20 mouse cellular contexts compared by ENCODE assay signal in genomic region chr8:106623451-106623850, GRCm38 (mm10). TPM values are rescaled to one million over a fixed set of nuclear protein-coding genes. Genes with fewer than 3 reads are reported as not detected.
A peak's percentile ranks its signal among the peaks of the same experiment; 100 is the strongest.
DNase-seq lines count a peak whose midpoint lies in the region; ATAC-seq and TF ChIP-seq lines count a peak whose summit lies in the region.
"Had no signal": no experiment of that assay in that cellular context is flagged by ENCODE, and none has a peak within 500 bp of the region (broad histone marks: within the 10 kb centered on the region; RNA-seq: fewer than 3 reads in every experiment).

No protein-coding gene starts in this region.

- no peak overlapping the region for H3K9ac ChIP-seq in intestine, embryonic 15.5 days
- H3K9ac ChIP-seq in intestine, postnatal 0 days (ENCODE audit: low read depth, low read length), result no peak overlapping the region
- no peak overlapping the region for H3K9ac ChIP-seq in lung, postnatal 0 days (replicated peaks; ENCODE audit: low read depth)
- no peak overlapping the region for H3K9ac ChIP-seq in liver, postnatal 0 days (replicated peaks)
- H3K9ac ChIP-seq: hindbrain, embryonic 14.5 days; liver, embryonic 14.5 days had no signal

- H3K27me3 ChIP-seq in intestine, embryonic 15.5 days (replicated peaks), result no peaks in the 10 kb centered on the region
- H3K27me3 ChIP-seq in intestine, postnatal 0 days (replicated peaks; ENCODE audit: control insufficient read depth, insufficient read depth, low read length), result no peaks in the 10 kb centered on the region
- H3K27me3 ChIP-seq in lung, postnatal 0 days (replicated peaks; ENCODE audit: insufficient read depth, low read length), result no peaks in the 10 kb centered on the region
- H3K27me3 ChIP-seq in liver, postnatal 0 days (ENCODE audit: insufficient read depth, low read length), result no peaks in the 10 kb centered on the region

- no peak overlapping the region for H3K4me3 ChIP-seq in intestine, embryonic 15.5 days (replicated peaks)
- H3K4me3 ChIP-seq in intestine, postnatal 0 days (ENCODE audit: low read depth, low read length), result no peak overlapping the region
- H3K4me3 ChIP-seq in lung, postnatal 0 days (ENCODE audit: low read depth, low read length), result no peak overlapping the region
- no peak overlapping the region for H3K4me3 ChIP-seq in liver, postnatal 0 days (ENCODE audit: low read depth, low read length)
- H3K4me3 ChIP-seq: heart, adult 2 months; megakaryocyte, embryonic 14.5 days had no signal

- H3K36me3 ChIP-seq in intestine, embryonic 15.5 days, result no peaks in the 10 kb centered on the region
- no peaks in the 10 kb centered on the region for H3K36me3 ChIP-seq in intestine, postnatal 0 days (ENCODE audit: control insufficient read depth, insufficient read depth)
- H3K36me3 ChIP-seq in lung, postnatal 0 days (ENCODE audit: insufficient read depth, low read length), result no peaks in the 10 kb centered on the region
- H3K36me3 ChIP-seq in liver, postnatal 0 days (replicated peaks; ENCODE audit: insufficient read depth, low read length), result no peaks in the 10 kb centered on the region
- H3K36me3 ChIP-seq: G1E had no signal

- no peak overlapping the region for H3K4me2 ChIP-seq in intestine, embryonic 15.5 days (replicated peaks)
- H3K4me2 ChIP-seq in intestine, postnatal 0 days (replicated peaks; ENCODE audit: low read depth), result no peak overlapping the region
- no peak overlapping the region for H3K4me2 ChIP-seq in lung, postnatal 0 days (replicated peaks; ENCODE audit: low read depth, low read length)
- peak overlapping the region; percentile 33 for H3K4me2 ChIP-seq in liver, postnatal 0 days (ENCODE audit: low read depth, low read length)
- H3K4me2 ChIP-seq: hindbrain, embryonic 14.5 days had no signal

- H3K9me3 ChIP-seq in intestine, embryonic 15.5 days, result no peaks in the 10 kb centered on the region
- no peaks in the 10 kb centered on the region for H3K9me3 ChIP-seq in intestine, postnatal 0 days (ENCODE audit: control insufficient read depth)
- no peaks in the 10 kb centered on the region for H3K9me3 ChIP-seq in lung, postnatal 0 days (ENCODE audit: low read length)
- no peaks in the 10 kb centered on the region for H3K9me3 ChIP-seq in liver, postnatal 0 days (ENCODE audit: low read length)
- H3K9me3 ChIP-seq: G1E had no signal

- WGBS in intestine, embryonic 15.5 days, result 59% methylated on average over 3 of the region's 3 CpGs
- 62% methylated on average over 3 of the region's 3 CpGs for WGBS in intestine, postnatal 0 days
- 64% methylated on average over 3 of the region's 3 CpGs for WGBS in lung, postnatal 0 days
- WGBS in liver, postnatal 0 days (ENCODE audit: insufficient replicate concordance), result 68% methylated on average over 3 of the region's 3 CpGs

- peak; percentile 57 for TF ChIP-seq EP300 in lung, postnatal 0 days (IDR thresholded peaks at IDR 0.05)
- no peak for TF ChIP-seq EP300 in liver, postnatal 0 days (IDR thresholded peaks at IDR 0.05; ENCODE audit: low read depth)

- ATAC-seq in intestine, embryonic 15.5 days, result no peak
- ATAC-seq in intestine, postnatal 0 days, result no peak
- ATAC-seq in lung, postnatal 0 days, result no peak
- ATAC-seq in liver, postnatal 0 days, result no peak

- H3K4me1 ChIP-seq in intestine, embryonic 15.5 days (replicated peaks), result peaks cover 26% of the 10 kb centered on the region
- 0 out of 2 replicates have a peak, but pooled peaks cover 8% of the 10 kb centered on the region for H3K4me1 ChIP-seq in intestine, postnatal 0 days (replicated peaks; ENCODE audit: control insufficient read depth, insufficient read depth, low read length)
- H3K4me1 ChIP-seq in lung, postnatal 0 days (ENCODE audit: insufficient read depth, low read depth, low read length), result peaks cover 18% of the 10 kb centered on the region; the same call in 1 of the 2 replicates
- H3K4me1 ChIP-seq in liver, postnatal 0 days (ENCODE audit: insufficient read depth), result peaks cover 13% of the 10 kb centered on the region
- H3K4me1 ChIP-seq: megakaryocyte, embryonic 14.5 days had no signal

- TF ChIP-seq CTCF in intestine, postnatal 0 days (IDR thresholded peaks at IDR 0.05; ENCODE audit: low read depth), result no peak
- TF ChIP-seq CTCF in lung, postnatal 0 days (IDR thresholded peaks at IDR 0.05), result no peak
- TF ChIP-seq CTCF in liver, postnatal 0 days (IDR thresholded peaks at IDR 0.05; ENCODE audit: low read depth), result no peak

- DNase-seq in lung, postnatal 0 days (ENCODE audit: low spot score), result no peak
- no peak for DNase-seq in lung, postnatal 4 days
- DNase-seq in liver, postnatal 0 days, result no peak
- no peak for DNase-seq in urinary bladder, postnatal 10 days (ENCODE audit: low spot score)
- DNase-seq in embryo, embryonic 10 days (ENCODE audit: low spot score), result no peak
- no peak for DNase-seq in urinary bladder, postnatal 14 days (ENCODE audit: low spot score)
- DNase-seq: adrenal gland, postnatal 25 days; cerebellum, adult 11-12 months; cerebellum, postnatal 36 days; gastrocnemius, postnatal 25 days; heart, adult 2 months; heart, postnatal 36 days; lung, postnatal 14 days; midbrain, embryonic 14.5 days had no signal

- 0 out of 2 replicates have a peak overlapping the region, but pooled peaks have one; percentile 72 for H3K27ac ChIP-seq in intestine, embryonic 15.5 days
- no peak overlapping the region for H3K27ac ChIP-seq in intestine, postnatal 0 days (ENCODE audit: low read depth, low read length)
- peak overlapping the region; percentile 23; the same call in 1 of the 2 replicates for H3K27ac ChIP-seq in lung, postnatal 0 days (ENCODE audit: low read length)
- peak overlapping the region; percentile 68 for H3K27ac ChIP-seq in liver, postnatal 0 days (ENCODE audit: low read depth)
- H3K27ac ChIP-seq: heart, adult 2 months; hindbrain, embryonic 14.5 days; liver, embryonic 14.5 days had no signal

RNA-seq across cellular contexts. Expression of gene Cdh1, which starts 20.3 kb away (rescaled TPM):
- polyA plus RNA-seq in intestine, embryonic 15.5 days (2015; fragmentation: Nextera tagmentation; extraction: Ambion mirVana), result 152 and 158 TPM in 2 replicates
- polyA plus RNA-seq in intestine, postnatal 0 days (2015; fragmentation: Nextera tagmentation; extraction: Ambion mirVana), result 82.1 and 88.1 TPM in 2 replicates
- 88.2 and 106 TPM in 2 replicates for polyA plus RNA-seq in lung, postnatal 0 days (2015; fragmentation: Nextera tagmentation; extraction: Ambion mirVana)
- polyA plus RNA-seq in liver, postnatal 0 days (2015; fragmentation: Nextera tagmentation; extraction: Ambion mirVana), result 25.0 and 28.8 TPM in 2 replicates
- polyA plus RNA-seq: G1E had no signal

RNA-seq across cellular contexts. Expression of gene Gm10073, which starts 50.2 kb away (rescaled TPM):
- polyA plus RNA-seq in intestine, embryonic 15.5 days (2015; fragmentation: Nextera tagmentation; extraction: Ambion mirVana), result 15.5 and 20.2 TPM in 2 replicates
- 8.8 and 9.2 TPM in 2 replicates for polyA plus RNA-seq in intestine, postnatal 0 days (2015; fragmentation: Nextera tagmentation; extraction: Ambion mirVana)
- polyA plus RNA-seq in lung, postnatal 0 days (2015; fragmentation: Nextera tagmentation; extraction: Ambion mirVana), result 8.0 and 9.0 TPM in 2 replicates
- polyA plus RNA-seq in liver, postnatal 0 days (2015; fragmentation: Nextera tagmentation; extraction: Ambion mirVana), result 7.2 and 7.3 TPM in 2 replicates

RNA-seq across cellular contexts. Expression of gene Tango6, which starts 59.4 kb away (rescaled TPM):
- polyA plus RNA-seq in intestine, embryonic 15.5 days (2015; fragmentation: Nextera tagmentation; extraction: Ambion mirVana), result 8.3 and 9.1 TPM in 2 replicates
- 1.7 and 1.9 TPM in 2 replicates for polyA plus RNA-seq in intestine, postnatal 0 days (2015; fragmentation: Nextera tagmentation; extraction: Ambion mirVana)
- polyA plus RNA-seq in lung, postnatal 0 days (2015; fragmentation: Nextera tagmentation; extraction: Ambion mirVana), result 3.5 and 3.7 TPM in 2 replicates
- polyA plus RNA-seq in liver, postnatal 0 days (2015; fragmentation: Nextera tagmentation; extraction: Ambion mirVana), result 1.5 and 1.8 TPM in 2 replicates
